Mouse (Mus musculus): ENCODE results near the gene Crtc1. TPM values are rescaled to one million over a fixed set of nuclear protein-coding genes. Genes with fewer than 3 reads are reported as not detected.

Gene Crtc1
- polyA plus RNA-seq (2012; rRNA removed) = 19.9 and 27.6 TPM in 2 replicates

GRCm38 (mm10) chr8:70439055-70439847, at the start of gene Crtc1:
Crtc1 (minus strand) TSS chr8:70439579.
- peak; percentile 27 for DNase-seq (ENCODE audit: low read depth)

GRCm38 (mm10) chr8:70488931-70489470, 49.6 kb upstream of the Crtc1 start:
- no peak for DNase-seq (ENCODE audit: low read depth)

- DNase-seq (ENCODE audit: low read depth) = no peak
These were observed 48.8 kb upstream of the Crtc1 start for GRCm38 (mm10) chr8:70487993-70488796.

- no peak for DNase-seq (ENCODE audit: low read depth)
These were observed 47.7 kb upstream of the Crtc1 start, which contains the start of gene Tmem59l for GRCm38 (mm10) chr8:70486941-70487520. Tmem59l (minus strand) TSS chr8:70487358.

- DNase-seq (ENCODE audit: low read depth) = no peak
These were observed 46.9 kb upstream of the Crtc1 start for GRCm38 (mm10) chr8:70486191-70486681.

GRCm38 (mm10) chr8:70482943-70483342, 43.6 kb upstream of the Crtc1 start:
- DNase-seq (ENCODE audit: low read depth) = no peak

GRCm38 (mm10) chr8:70481908-70482307, 42.5 kb upstream of the Crtc1 start:
- DNase-seq (ENCODE audit: low read depth) = no peak

GRCm38 (mm10) chr8:70477269-70477982, 38.0 kb upstream of the Crtc1 start:
- peak; percentile 28 for DNase-seq (ENCODE audit: low read depth)

GRCm38 (mm10) chr8:70476333-70477268, 37.2 kb upstream of the Crtc1 start, which contains the start of gene Klhl26:
Klhl26 (minus strand) TSS chr8:70476968.
- peak; percentile 79 for DNase-seq (ENCODE audit: low read depth)

GRCm38 (mm10) chr8:70471856-70472255, 32.5 kb upstream of the Crtc1 start:
- no peak for DNase-seq (ENCODE audit: low read depth)

- DNase-seq (ENCODE audit: low read depth) = no peak
These were observed 30.6 kb upstream of the Crtc1 start for GRCm38 (mm10) chr8:70469938-70470337.

GRCm38 (mm10) chr8:70469295-70469916, 30.0 kb upstream of the Crtc1 start:
- DNase-seq (ENCODE audit: low read depth) = no peak

GRCm38 (mm10) chr8:70468733-70469132, 29.4 kb upstream of the Crtc1 start:
- no peak for DNase-seq (ENCODE audit: low read depth)

GRCm38 (mm10) chr8:70467907-70468306, 28.5 kb upstream of the Crtc1 start:
- no peak for DNase-seq (ENCODE audit: low read depth)

- no peak for DNase-seq (ENCODE audit: low read depth)
These were observed 27.9 kb upstream of the Crtc1 start for GRCm38 (mm10) chr8:70467229-70467725.

- DNase-seq (ENCODE audit: low read depth) = no peak
These were observed 27.4 kb upstream of the Crtc1 start for GRCm38 (mm10) chr8:70466771-70467170.

GRCm38 (mm10) chr8:70466305-70466704, 26.9 kb upstream of the Crtc1 start:
- DNase-seq (ENCODE audit: low read depth) = no peak

GRCm38 (mm10) chr8:70465701-70466100, 26.3 kb upstream of the Crtc1 start:
- no peak for DNase-seq (ENCODE audit: low read depth)

- DNase-seq (ENCODE audit: low read depth) = no peak
These were observed 24.8 kb upstream of the Crtc1 start for GRCm38 (mm10) chr8:70464162-70464561.

Measured in gonadal fat pad, adult 2 months (tissue).